Comparison of ENCODE assay signal across 19 mouse cellular contexts in genomic region chr3:129541456-129541855, GRCm38 (mm10). TPM values are rescaled to one million over a fixed set of nuclear protein-coding genes. Genes with fewer than 3 reads are reported as not detected.
A peak's percentile ranks its signal among the peaks of the same experiment; 100 is the strongest.
DNase-seq lines count a peak whose midpoint lies in the region; ATAC-seq and TF ChIP-seq lines count a peak whose summit lies in the region.
"Had no signal": no experiment of that assay in that cellular context is flagged by ENCODE, and none has a peak within 500 bp of the region (broad histone marks: within the 10 kb centered on the region; RNA-seq: fewer than 3 reads in every experiment).

No protein-coding gene starts in this region.

- TF ChIP-seq POLR2A in ES-Bruce4 (IDR thresholded peaks at IDR 0.05; ENCODE audit: insufficient read depth, low read length): no peak

- H3K36me3 ChIP-seq in E14TG2a.4 (ENCODE audit: insufficient read depth, low read length): peaks cover 78% of the 10 kb centered on the region
- H3K36me3 ChIP-seq in ES-Bruce4 (ENCODE audit: control insufficient read depth, insufficient read depth, low read length, poor library complexity, severe bottlenecking): peaks cover 14% of the 10 kb centered on the region
- H3K36me3 ChIP-seq in ES-E14 (ENCODE audit: control insufficient read depth, insufficient read depth, low read length, poor library complexity, severe bottlenecking): peaks cover 24% of the 10 kb centered on the region
- H3K36me3 ChIP-seq in hindbrain, embryonic 14.5 days (replicated peaks; ENCODE audit: control insufficient read depth, insufficient read depth): peaks cover 15% of the 10 kb centered on the region; the same call in 1 of the 2 replicates

- H3K27ac ChIP-seq in ES-Bruce4 (ENCODE audit: insufficient read depth, low read length) (peak overlapping the region; percentile 94; the same call in 1 of the 2 replicates), ES-E14 (ENCODE audit: insufficient read depth, low read depth, low read length, poor library complexity, severe bottlenecking) (peak overlapping the region; percentile 47)
- no peak overlapping the region for H3K27ac ChIP-seq in hindbrain, embryonic 14.5 days
- H3K27ac ChIP-seq: embryonic facial prominence, embryonic 10.5 days; embryonic facial prominence, embryonic 12.5 days; forebrain, embryonic 13.5 days had no signal

- peak overlapping the region; percentile 27 for H3K4me3 ChIP-seq in E14TG2a.4 (replicated peaks; ENCODE audit: low read length)
- H3K4me3 ChIP-seq in ES-Bruce4 (ENCODE audit: low read depth, low read length): no peak overlapping the region
- peak overlapping the region in 1 of 2 experiments; percentile 10; a peak in 1 of 4 replicates for H3K4me3 ChIP-seq in ES-E14 (ENCODE audit: insufficient read depth in 1 of 2, low read depth in 1 of 2, low read length in 2 of 2, poor library complexity in 1 of 2, severe bottlenecking in 1 of 2)
- H3K4me3 ChIP-seq in hindbrain, embryonic 14.5 days (replicated peaks; ENCODE audit: low read length): no peak overlapping the region
- H3K4me3 ChIP-seq: embryonic facial prominence, embryonic 10.5 days; embryonic facial prominence, embryonic 12.5 days; forebrain, embryonic 13.5 days had no signal

- peak; percentile 73 for TF ChIP-seq EP300 in ES-Bruce4 (IDR thresholded peaks at IDR 0.05; ENCODE audit: insufficient read depth, low read depth, low read length)

- H3K27me3 ChIP-seq in E14TG2a.4 (ENCODE audit: insufficient read depth, low read length) (no peaks in the 10 kb centered on the region), ES-Bruce4 (ENCODE audit: control insufficient read depth, insufficient read depth, low read length, poor library complexity, severe bottlenecking) (no peaks in the 10 kb centered on the region)
- no peaks in the 10 kb centered on the region for H3K27me3 ChIP-seq in hindbrain, embryonic 14.5 days (ENCODE audit: control insufficient read depth, insufficient read depth, low read length)
- H3K27me3 ChIP-seq: embryonic facial prominence, embryonic 12.5 days; forebrain, embryonic 13.5 days had no signal

- peaks cover 98% of the 10 kb centered on the region for H3K4me1 ChIP-seq in E14TG2a.4 (replicated peaks; ENCODE audit: low read depth, low read length)
- no peaks in the 10 kb centered on the region for H3K4me1 ChIP-seq in ES-Bruce4 (ENCODE audit: control insufficient read depth, insufficient read depth, low read length)
- H3K4me1 ChIP-seq in ES-E14 (ENCODE audit: control insufficient read depth in 2 of 2, insufficient read depth in 2 of 2, low read length in 2 of 2, poor library complexity in 1 of 2): peaks cover 24 to 51% of the 10 kb centered on the region in 2 experiments
- H3K4me1 ChIP-seq in hindbrain, embryonic 14.5 days (replicated peaks; ENCODE audit: control insufficient read depth, insufficient read depth, low read length): peaks cover 22% of the 10 kb centered on the region

- ATAC-seq in hindbrain, embryonic 14.5 days (ENCODE audit: low FRiP score): no peak
- ATAC-seq: forebrain, embryonic 13.5 days; forebrain, embryonic 16.5 days had no signal

- 99% methylated on average over 11 of the region's 11 CpGs for WGBS in hindbrain, embryonic 14.5 days

- H3K9ac ChIP-seq in ES-Bruce4 (ENCODE audit: low read depth, poor library complexity, severe bottlenecking) (no peak overlapping the region), ES-E14 (ENCODE audit: insufficient read depth, low read depth, low read length, poor library complexity, severe bottlenecking) (no peak overlapping the region)
- no peak overlapping the region for H3K9ac ChIP-seq in hindbrain, embryonic 14.5 days
- H3K9ac ChIP-seq: embryonic facial prominence, embryonic 12.5 days; forebrain, embryonic 13.5 days had no signal

- H3K9me3 ChIP-seq in E14TG2a.4 (ENCODE audit: low read length): no peaks in the 10 kb centered on the region
- no peaks in the 10 kb centered on the region for H3K9me3 ChIP-seq in ES-Bruce4 (replicated peaks; ENCODE audit: control insufficient read depth, insufficient read depth, low read length, poor library complexity, severe bottlenecking)
- no peaks in the 10 kb centered on the region for H3K9me3 ChIP-seq in ES-E14 (ENCODE audit: control insufficient read depth, insufficient read depth, low read depth, low read length)
- H3K9me3 ChIP-seq in hindbrain, embryonic 14.5 days (ENCODE audit: control insufficient read depth, low read length): peaks cover 11% of the 10 kb centered on the region; the same call in 1 of the 2 replicates

- in situ Hi-C loops in ES-E14 (cut with MboI; ENCODE audit: low sequenced_read_pairs in 2 of 2, unreplicated experiment in 2 of 2): no loop called here

- H3K4me2 ChIP-seq in hindbrain, embryonic 14.5 days (replicated peaks): no peak overlapping the region
- H3K4me2 ChIP-seq: embryonic facial prominence, embryonic 12.5 days; forebrain, embryonic 13.5 days had no signal

- DNase-seq in ES-E14 (ENCODE audit: low read depth, low spot score) (no peak), ZHBTc4 (ENCODE audit: low read depth, low spot score) (peak; percentile 80)
- no peak for DNase-seq in hindbrain, embryonic 14.5 days (ENCODE audit: low spot score)
- no peak for DNase-seq in ovary, postnatal 36 days (ENCODE audit: low spot score)
- DNase-seq in spleen, postnatal 36 days (ENCODE audit: low spot score in 2 of 2): no peak
- DNase-seq: adrenal gland, adult 8-10 months; adrenal gland, postnatal 14 days; adrenal gland, postnatal 36 days; cerebellum, adult 11-12 months; cerebellum, adult 2 months; cerebellum, adult 9-10 months; cerebellum, postnatal 10 days; cerebellum, postnatal 25 days had no signal

- TF ChIP-seq CTCF in E14TG2a.4 (conservative IDR thresholded peaks at IDR 0.05; ENCODE audit: low read length) (no peak), ES-Bruce4 (IDR thresholded peaks at IDR 0.05; ENCODE audit: low read depth, low read length) (no peak)

TF ChIP-seq in ES-E14, 5 proteins besides CTCF, POLR2A, EP300 and RAD21:
- TF ChIP-seq HCFC1 (IDR thresholded peaks at IDR 0.05; ENCODE audit: borderline replicate concordance, insufficient read depth, low read length): no peak
- no peak for TF ChIP-seq MAFK (IDR thresholded peaks at IDR 0.05; ENCODE audit: insufficient read depth, low read depth, low read length)
- no peak for TF ChIP-seq ZNF384 (IDR thresholded peaks at IDR 0.05; ENCODE audit: low read depth, low read length)
- no peak for TF ChIP-seq ZC3H11A (IDR thresholded peaks at IDR 0.05; ENCODE audit: borderline replicate concordance, low read depth, low read length)
- no peak for TF ChIP-seq CHD2 (IDR thresholded peaks at IDR 0.05; ENCODE audit: low read depth, low read length)

RNA-seq across cellular contexts. Expression of gene Elovl6, which starts 9.3 kb away (rescaled TPM):
- 124 TPM in 2 replicates for polyA plus RNA-seq in ES-Bruce4 (2011; ENCODE audit: insufficient read depth, insufficient read length, low read depth, missing spikeins)
- 109 and 118 TPM in 2 replicates for total RNA-seq in ES-E14 (2012; rRNA removed)
- 27.5 and 39.5 TPM in 2 replicates for polyA plus RNA-seq in hindbrain, embryonic 14.5 days (2014; fragmentation: Nextera tagmentation; extraction: Ambion mirVana)
